Mouse (Mus musculus): ENCODE measurements at regions not wholly inside any gene's neighbourhood (a gene's known extent, or its start where the extent isn't known, plus 50 kb on each side); places are given as distances from the start of the nearest gene placed in this dataset.

DNA sequence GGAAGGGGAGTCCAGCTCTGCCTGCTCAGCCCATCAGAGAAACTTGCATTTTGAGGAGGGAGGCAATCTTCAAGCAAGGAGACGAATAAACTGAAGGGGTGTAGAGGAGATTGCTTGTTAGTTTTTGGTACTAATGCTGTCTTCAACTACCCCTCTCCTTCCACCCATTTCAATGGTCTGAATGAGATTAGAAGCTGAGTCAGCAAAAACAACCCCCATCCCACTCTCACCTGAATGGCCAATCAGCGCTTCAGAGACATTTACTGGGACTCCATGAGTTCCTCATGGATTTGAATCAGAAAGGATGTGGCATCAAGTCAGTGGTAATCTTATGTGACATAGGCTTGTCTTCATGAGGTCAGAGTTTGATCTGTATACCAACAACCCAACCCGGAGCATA lies 180.0 kb upstream of the Nlrp1b start:
- DNase-seq (ENCODE audit: low spot score in 2 of 2) = no peak

DNA sequence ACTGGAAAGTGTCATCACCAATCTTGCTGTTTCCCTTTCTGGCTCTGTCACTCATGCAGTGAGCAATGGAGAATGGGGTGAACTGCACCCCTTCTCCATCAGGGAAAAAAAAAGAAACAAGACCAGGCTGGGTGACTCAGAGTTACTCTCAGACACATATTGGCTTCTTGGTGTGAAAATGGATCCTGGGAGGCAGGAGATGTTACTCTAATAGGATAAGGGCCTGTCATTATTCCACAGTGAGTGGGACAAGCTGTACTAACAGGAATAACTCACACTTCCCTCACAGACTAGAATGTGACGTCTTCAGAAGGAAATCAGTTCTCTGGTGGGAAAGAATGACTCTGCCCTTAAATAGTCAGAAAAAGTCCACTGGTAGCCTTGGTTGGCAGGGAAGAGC lies 181.4 kb upstream of the Nlrp1b start:
- no peak for DNase-seq (ENCODE audit: low spot score in 2 of 2)

DNA sequence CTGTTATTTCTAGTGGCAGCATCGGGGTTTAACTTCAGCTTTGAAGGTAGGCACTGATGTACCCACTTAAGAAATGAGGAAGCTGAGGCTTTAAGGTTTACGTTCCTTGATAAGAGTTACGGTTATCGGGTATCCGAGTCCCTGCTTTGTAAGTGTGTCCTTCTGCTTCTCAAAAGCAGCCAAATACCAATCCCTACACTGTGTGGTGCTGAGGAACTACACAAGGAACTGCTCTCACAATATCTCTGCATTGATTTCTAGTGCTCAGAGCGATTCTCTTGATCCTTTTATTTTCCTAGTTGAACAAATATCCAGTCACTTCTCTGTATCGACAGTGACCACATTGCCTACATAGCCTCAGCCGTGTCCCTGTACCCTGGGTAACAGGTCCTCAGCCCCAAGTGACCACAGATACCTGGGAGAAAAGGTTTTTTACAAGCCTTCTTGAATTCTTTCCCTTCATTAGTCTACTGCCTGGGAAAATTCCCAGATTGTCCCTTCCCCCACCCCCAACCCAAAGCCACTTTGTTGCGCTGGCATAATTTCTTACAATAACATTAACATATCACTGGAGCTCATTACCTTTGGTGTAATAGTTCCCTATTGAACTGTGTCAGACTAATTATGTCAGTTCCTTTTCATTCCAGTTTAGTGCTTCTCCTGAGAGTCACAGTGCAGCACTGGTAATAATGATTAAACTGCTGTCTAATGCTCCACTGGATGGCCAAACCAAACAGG lies 184.0 kb upstream of the Nlrp1b start:
- DNase-seq (ENCODE audit: low spot score in 2 of 2) = no peak

GRCm38 (mm10) chr11:71415451-71415850 lies 184.9 kb upstream of the Nlrp1b start:
- no peak for DNase-seq (ENCODE audit: low spot score in 2 of 2)

- DNase-seq (ENCODE audit: low spot score in 2 of 2) = peak; percentile 18 to 20
Measured at GRCm38 (mm10) chr11:71422291-71422840, 191.8 kb upstream of the Nlrp1b start.

GRCm38 (mm10) chr11:71423242-71423641 lies 192.7 kb upstream of the Nlrp1b start:
- no peak for DNase-seq (ENCODE audit: low spot score in 2 of 2)

GRCm38 (mm10) chr11:71424879-71425278 lies 194.3 kb upstream of the Nlrp1b start:
- no peak for DNase-seq (ENCODE audit: low spot score in 2 of 2)

DNA sequence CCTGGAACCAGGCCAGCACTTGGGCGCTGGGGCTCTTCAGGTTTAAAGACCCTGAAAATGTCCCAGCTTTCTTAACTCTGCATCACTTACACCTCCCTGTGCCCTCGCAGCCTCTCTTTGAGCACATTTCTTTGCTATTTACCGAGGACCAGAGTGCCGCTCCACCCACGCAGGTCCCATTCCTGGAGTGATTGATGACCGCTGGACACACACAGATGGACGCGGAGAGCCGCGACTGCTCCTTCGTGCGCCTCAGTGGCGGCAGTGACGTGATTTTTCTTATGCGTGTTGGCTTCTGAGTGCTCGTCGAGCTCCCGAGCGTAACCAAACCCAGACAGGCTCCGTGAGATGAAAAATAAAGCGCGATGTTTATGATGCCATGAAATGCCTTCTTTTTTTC lies 199.2 kb upstream of the Nlrp1b start:
- no peak for DNase-seq (ENCODE audit: low spot score in 2 of 2)

DNA sequence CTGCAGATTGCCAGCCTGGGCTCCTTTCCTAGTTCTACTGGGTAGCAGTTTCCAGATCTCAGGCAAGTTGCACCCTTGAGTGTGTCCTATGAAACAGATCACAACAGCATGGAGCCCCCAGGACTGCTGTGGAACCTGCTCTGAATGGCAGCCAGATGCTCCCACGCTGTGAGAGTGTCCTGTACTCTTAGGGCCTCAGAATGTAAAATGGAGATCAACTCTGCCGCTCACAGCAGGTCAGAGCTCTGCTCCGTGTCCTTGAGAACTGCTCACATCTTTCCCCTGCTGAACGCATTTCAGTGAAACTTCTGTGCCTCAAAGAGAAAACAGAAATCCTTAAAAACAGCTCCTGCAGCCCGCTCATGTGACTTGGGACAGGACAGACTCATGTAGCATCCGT lies 203.7 kb upstream of the Nlrp1b start:
- no peak for DNase-seq (ENCODE audit: low spot score in 2 of 2)

DNA sequence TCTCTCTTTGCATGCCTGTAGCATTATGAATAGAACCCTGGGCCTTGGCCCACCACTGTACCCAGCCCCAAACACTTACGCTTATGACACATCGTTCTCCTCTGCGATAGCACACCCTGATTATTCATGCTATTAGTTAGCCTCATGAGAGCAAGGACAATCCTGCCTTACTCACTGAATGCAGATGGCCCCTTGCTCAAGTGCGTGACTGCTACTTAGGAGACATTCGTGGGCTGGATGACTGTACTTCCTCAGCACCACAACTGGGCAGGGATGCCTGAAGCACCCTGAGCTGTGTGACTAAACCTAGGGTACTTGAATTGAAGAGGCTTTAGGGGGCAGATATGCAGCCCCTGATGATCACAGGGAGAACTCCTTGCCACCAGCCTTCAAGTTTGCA lies 204.4 kb upstream of the Nlrp1b start:
- DNase-seq (ENCODE audit: low spot score in 2 of 2) = no peak

DNA sequence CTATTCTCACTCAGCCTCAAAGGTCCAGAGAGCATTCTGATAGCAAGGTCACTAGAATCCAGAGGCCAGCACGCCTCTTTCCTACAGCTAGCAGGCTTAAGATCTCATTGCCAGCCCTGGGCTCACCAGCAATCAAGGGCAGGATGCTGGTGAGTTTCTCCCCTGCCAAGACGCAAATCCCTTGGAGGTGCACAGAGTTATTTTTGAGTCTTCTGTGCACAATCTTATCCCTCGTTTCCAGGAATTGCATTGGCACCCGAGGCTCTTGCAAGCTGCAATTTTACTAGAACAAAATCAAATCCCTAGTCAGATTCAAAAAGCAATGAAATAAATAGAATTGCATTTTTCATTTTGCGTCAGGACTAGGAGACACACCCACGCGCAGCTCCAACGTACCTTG lies 205.2 kb upstream of the Nlrp1b start:
- peak in 1 of 2 experiments; percentile 24 for DNase-seq (ENCODE audit: low spot score in 2 of 2)

DNA sequence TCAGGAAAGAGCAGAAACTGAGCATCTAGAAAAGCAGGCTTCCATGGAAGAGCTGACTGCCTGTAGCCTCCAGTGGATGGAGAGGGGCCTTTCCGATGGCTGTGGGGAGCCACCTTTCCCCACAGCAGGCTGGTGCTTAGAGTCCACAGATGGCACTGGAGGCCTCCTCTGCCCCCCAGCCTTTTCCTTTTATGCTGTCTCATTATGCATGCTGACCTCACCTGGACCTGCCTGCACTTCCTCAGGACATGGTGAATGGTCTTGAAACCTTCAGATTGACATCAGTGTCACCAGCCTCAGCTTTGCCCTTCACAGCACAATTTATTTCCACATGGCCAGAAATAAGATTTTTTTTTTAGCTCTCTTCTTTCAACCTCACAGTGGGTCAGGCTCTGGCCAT lies 205.8 kb upstream of the Nlrp1b start:
- DNase-seq (ENCODE audit: low spot score in 2 of 2) = no peak

GRCm38 (mm10) chr11:71436801-71437200 lies 206.3 kb upstream of the Nlrp1b start:
- peak; percentile 76 to 88 for DNase-seq (ENCODE audit: low spot score in 2 of 2)

GRCm38 (mm10) chr11:71439871-71440270 lies 209.3 kb upstream of the Nlrp1b start:
- peak; percentile 70 to 78 for DNase-seq (ENCODE audit: low spot score in 2 of 2)

DNA sequence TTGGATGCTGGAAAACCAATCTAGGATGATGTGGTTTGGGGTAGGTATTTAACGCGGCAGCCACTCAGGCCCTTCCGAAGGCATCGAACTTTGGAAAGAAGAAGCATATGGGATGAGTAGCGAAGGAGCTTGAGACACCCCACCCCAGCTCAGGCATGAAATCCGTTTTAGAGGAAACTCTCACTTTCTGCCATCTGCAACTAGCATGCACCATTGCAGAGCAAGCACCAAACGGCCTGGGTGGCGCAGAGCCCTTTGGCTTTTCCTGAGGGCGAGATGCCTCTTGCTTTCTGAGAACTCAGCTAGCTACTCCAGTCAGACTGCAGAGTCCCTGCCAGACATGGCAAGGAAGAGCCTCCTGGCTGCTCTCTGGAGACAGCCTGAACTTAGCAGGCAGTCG lies 209.9 kb upstream of the Nlrp1b start:
- no peak for DNase-seq (ENCODE audit: low spot score in 2 of 2)

DNA sequence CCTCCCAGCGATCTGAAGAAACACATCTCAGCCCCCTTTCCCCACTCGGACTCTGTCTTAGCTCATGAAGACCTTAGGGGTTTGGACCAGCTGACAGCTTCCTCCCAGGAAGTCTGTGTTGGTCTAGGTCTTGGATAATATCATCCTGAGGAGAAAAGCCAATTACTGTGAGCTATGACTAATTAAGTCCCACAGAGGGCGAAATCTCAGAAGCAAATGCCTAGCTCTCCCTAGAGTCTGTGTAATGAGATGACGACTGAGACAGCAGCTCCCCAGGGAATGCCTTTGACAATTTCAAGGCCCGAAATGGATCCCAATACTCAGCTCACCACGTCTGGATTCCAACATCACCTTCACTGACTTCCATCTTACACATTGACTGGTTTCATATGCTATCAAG lies 213.5 kb upstream of the Nlrp1b start:
- DNase-seq (ENCODE audit: low spot score in 2 of 2) = no peak

- no peak for DNase-seq (ENCODE audit: low spot score in 2 of 2)
Measured at GRCm38 (mm10) chr11:71446641-71447040, 216.1 kb upstream of the Nlrp1b start.

DNA sequence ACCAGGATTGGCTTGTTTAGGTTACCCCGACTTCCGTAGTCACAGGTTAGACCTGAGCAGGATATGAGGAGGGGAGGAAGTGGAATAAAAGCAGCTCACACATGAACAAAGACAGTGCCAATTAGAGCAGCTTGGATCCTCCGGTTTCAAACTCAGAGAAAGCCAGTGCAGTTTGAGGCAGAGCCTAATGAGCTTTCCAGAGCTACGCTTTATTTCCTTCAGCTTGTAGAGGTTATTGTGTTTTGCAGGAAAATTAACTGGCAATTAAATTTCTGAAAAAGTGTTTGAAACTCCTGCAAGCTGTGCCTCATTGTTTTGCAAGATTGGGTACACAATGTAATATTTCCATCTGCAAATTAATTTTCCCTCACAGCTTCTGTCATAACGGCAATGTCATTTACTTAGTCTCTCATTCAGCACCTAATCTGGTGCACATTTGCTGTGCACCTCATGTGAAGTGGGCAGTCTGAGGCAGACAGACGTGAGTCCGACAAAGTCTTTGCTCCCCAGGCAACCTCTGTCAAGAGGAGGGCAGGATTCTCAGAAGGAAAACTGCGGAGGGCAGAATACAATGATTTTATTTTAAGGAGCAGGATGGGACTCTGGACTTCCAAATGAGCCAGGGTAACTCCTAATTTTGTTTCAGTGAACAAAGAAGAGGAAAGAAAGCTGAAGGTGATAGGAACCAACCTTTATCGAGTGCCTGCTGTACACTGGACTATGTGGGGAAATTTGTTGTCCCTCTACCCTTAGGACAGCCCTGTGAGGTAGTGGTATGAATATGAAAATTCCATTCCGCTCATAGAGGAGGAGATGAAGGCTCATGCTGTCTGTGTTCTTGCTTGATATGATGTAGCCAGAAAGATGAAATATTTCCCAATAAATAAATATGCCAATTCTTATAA lies 217.6 kb upstream of the Nlrp1b start:
- DNase-seq (ENCODE audit: low spot score in 2 of 2) = peak; percentile 39 to 53

DNA sequence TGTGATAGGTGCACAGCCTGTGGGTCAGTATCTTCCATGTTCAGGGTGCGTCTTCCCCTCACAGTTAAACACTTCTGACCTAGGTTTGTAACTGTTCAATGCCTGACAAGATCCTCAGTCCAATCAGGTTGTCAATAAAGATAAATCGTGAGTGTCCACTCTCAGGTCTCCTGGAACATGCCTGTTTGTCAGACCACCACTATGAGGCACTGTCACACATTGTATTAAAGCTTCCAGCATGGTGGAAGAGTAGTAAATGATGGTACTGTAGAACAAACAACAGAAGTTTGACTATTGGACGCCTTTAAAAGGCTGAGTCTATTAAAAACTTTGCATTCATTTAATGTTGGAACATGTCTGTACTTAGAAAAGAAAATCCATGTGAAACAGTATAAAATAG lies 249.6 kb upstream of the Nlrp1b start:
- DNase-seq (ENCODE audit: low spot score in 2 of 2) = no peak

DNA sequence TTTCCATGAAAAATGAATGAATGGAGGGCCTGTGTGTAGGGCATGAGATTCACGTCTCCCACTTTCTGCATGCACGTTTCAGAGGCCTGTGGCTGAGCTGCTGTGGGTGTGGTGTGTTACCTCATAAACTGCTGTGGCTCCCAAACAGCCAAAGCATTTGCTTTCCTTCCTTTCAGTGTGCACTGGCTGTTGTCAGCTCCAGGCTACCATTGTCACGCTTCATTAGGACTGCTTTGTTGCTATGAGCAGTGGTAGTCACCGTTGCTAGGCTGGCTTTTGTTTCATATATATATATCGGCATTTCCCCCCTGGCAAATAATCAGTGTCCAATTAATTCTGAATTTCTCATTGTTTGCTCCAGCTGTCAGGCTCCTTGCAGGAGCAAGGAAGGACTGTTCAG lies 251.9 kb upstream of the Wscd1 start:
- DNase-seq (ENCODE audit: low spot score in 2 of 2) = no peak

- no peak for DNase-seq (ENCODE audit: low spot score in 2 of 2)
Measured at GRCm38 (mm10) chr11:71498299-71498698, 251.4 kb upstream of the Wscd1 start.

GRCm38 (mm10) chr11:71502156-71502555 lies 247.6 kb upstream of the Wscd1 start:
- DNase-seq (ENCODE audit: low spot score in 2 of 2) = no peak

Data from layer of hippocampus, adult 8-10 months (tissue).